In genomic region chr4:58527852-58528251, GRCm38 (mm10) we compare ENCODE assay signal across 20 mouse cellular contexts. TPM values are rescaled to one million over a fixed set of nuclear protein-coding genes. Genes with fewer than 3 reads are reported as not detected.
DNase-seq lines count a peak whose midpoint lies in the region; ATAC-seq lines count a peak whose summit lies in the region.
"Had no signal": no experiment of that assay in that cellular context is flagged by ENCODE, and none has a peak within 500 bp of the region (broad histone marks: within the 10 kb centered on the region; RNA-seq: fewer than 3 reads in every experiment).

No protein-coding gene starts in this region.

- H3K4me3 ChIP-seq in intestine, embryonic 16.5 days (ENCODE audit: low read length) = no peak overlapping the region
- H3K4me3 ChIP-seq in limb, embryonic 10.5 days = no peak overlapping the region
- H3K4me3 ChIP-seq: embryonic facial prominence, embryonic 10.5 days; embryonic facial prominence, embryonic 12.5 days; forebrain, embryonic 10.5 days; forebrain, embryonic 12.5 days had no signal

- 72% methylated on average over 3 of the region's 3 CpGs for WGBS in intestine, embryonic 16.5 days
- 96% methylated on average over 3 of the region's 3 CpGs for WGBS in limb, embryonic 10.5 days

- H3K4me2 ChIP-seq in intestine, embryonic 16.5 days (ENCODE audit: low read depth, low read length) = no peak overlapping the region
- H3K4me2 ChIP-seq: embryonic facial prominence, embryonic 12.5 days; forebrain, embryonic 12.5 days had no signal

- no peak overlapping the region for H3K27ac ChIP-seq in intestine, embryonic 16.5 days (ENCODE audit: low read length)
- H3K27ac ChIP-seq in limb, embryonic 10.5 days = no peak overlapping the region
- H3K27ac ChIP-seq: embryonic facial prominence, embryonic 10.5 days; embryonic facial prominence, embryonic 12.5 days; forebrain, embryonic 10.5 days; forebrain, embryonic 12.5 days had no signal

- H3K9ac ChIP-seq in intestine, embryonic 16.5 days (ENCODE audit: low read depth, low read length) = no peak overlapping the region
- H3K9ac ChIP-seq: embryonic facial prominence, embryonic 12.5 days; forebrain, embryonic 12.5 days had no signal

- no peaks in the 10 kb centered on the region for H3K36me3 ChIP-seq in intestine, embryonic 16.5 days (ENCODE audit: control insufficient read depth, insufficient read depth, low read length)
- peaks cover 31% of the 10 kb centered on the region for H3K36me3 ChIP-seq in limb, embryonic 10.5 days
- H3K36me3 ChIP-seq: embryonic facial prominence, embryonic 12.5 days; forebrain, embryonic 12.5 days had no signal

- H3K27me3 ChIP-seq in intestine, embryonic 16.5 days (replicated peaks; ENCODE audit: control insufficient read depth, insufficient read depth, low read length) = no peaks in the 10 kb centered on the region
- no peaks in the 10 kb centered on the region for H3K27me3 ChIP-seq in limb, embryonic 10.5 days (ENCODE audit: low read depth, poor library complexity, severe bottlenecking)
- H3K27me3 ChIP-seq: embryonic facial prominence, embryonic 12.5 days; forebrain, embryonic 12.5 days had no signal

- peak; percentile 78 for ATAC-seq in intestine, embryonic 16.5 days
- ATAC-seq in erythroid progenitor cell, adult 5-6 weeks (replicated peaks; ENCODE audit: low FRiP score, poor library complexity, severe bottlenecking) = no peak
- ATAC-seq: forebrain, embryonic 14.5 days; forebrain, embryonic 16.5 days had no signal

- peaks cover 22% of the 10 kb centered on the region for H3K4me1 ChIP-seq in intestine, embryonic 16.5 days (ENCODE audit: control insufficient read depth, insufficient read depth, low read length)
- H3K4me1 ChIP-seq in limb, embryonic 10.5 days = peaks cover 66% of the 10 kb centered on the region
- H3K4me1 ChIP-seq: forebrain, embryonic 12.5 days had no signal

- no peaks in the 10 kb centered on the region for H3K9me3 ChIP-seq in intestine, embryonic 16.5 days (ENCODE audit: control insufficient read depth, low read length)
- H3K9me3 ChIP-seq in limb, embryonic 10.5 days (replicated peaks) = no peaks in the 10 kb centered on the region
- H3K9me3 ChIP-seq: embryonic facial prominence, embryonic 10.5 days; embryonic facial prominence, embryonic 12.5 days; forebrain, embryonic 12.5 days had no signal

- DNase-seq in limb, embryonic 10.5 days (ENCODE audit: low spot score) = peak; percentile 3
- DNase-seq in kidney, adult 9 months = no peak
- no peak for DNase-seq in cerebellum, adult 11-12 months
- DNase-seq: adrenal gland, adult 2 months; adrenal gland, postnatal 10 days; adrenal gland, postnatal 25 days; cerebellum, adult 11 months; cerebellum, adult 2 months; cerebellum, adult 9-10 months; cerebellum, postnatal 10 days; cerebellum, postnatal 25 days had no signal

RNA-seq across cellular contexts. Expression of gene Lpar1, which starts 25.8 kb away (rescaled TPM):
- polyA plus RNA-seq in intestine, embryonic 16.5 days (2015; fragmentation: Nextera tagmentation; extraction: Ambion mirVana) = 53.4 and 54.1 TPM in 2 replicates
- polyA plus RNA-seq in limb, embryonic 10.5 days (2016; fragmentation: Nextera tagmentation; extraction: Ambion mirVana) = 197 and 253 TPM in 2 replicates
- not detected in 2 replicates for total RNA-seq in erythroid progenitor cell, adult 5-6 weeks (2015; ENCODE audit: low replicate concordance)
- not detected in 2 replicates for total RNA-seq in erythroid progenitor cell, adult 5-6 weeks (2017; ENCODE audit: low replicate concordance)
- total RNA-seq: MEL had no signal
